Comparison of ENCODE assay signal across 8 mouse cellular contexts in genomic region chr3:19894630-19895578, GRCm38 (mm10).
A peak's percentile ranks its signal among the peaks of the same experiment; 100 is the strongest.
DNase-seq lines count a peak whose midpoint lies in the region; ATAC-seq lines count a peak whose summit lies in the region.

No protein-coding gene starts in this region.

- H3K36me3 ChIP-seq in hindbrain, embryonic 14.5 days (replicated peaks; ENCODE audit: control insufficient read depth, insufficient read depth) = no peaks in the 10 kb centered on the region

- H3K27me3 ChIP-seq in hindbrain, embryonic 14.5 days (ENCODE audit: control insufficient read depth, insufficient read depth, low read length) = no peaks in the 10 kb centered on the region

- DNase-seq in R1 (ENCODE audit: low read depth, low spot score) = peak; percentile 97
- DNase-seq in cerebellum, postnatal 25 days = peak; percentile 96 to 97
- peak; percentile 97 to 98 for DNase-seq in frontal cortex, postnatal 25 days (ENCODE audit: low spot score in 2 of 2)
- DNase-seq in hindbrain, embryonic 14.5 days (ENCODE audit: low spot score) = peak; percentile 94
- peak; percentile 94 to 96 for DNase-seq in layer of hippocampus, postnatal 36 days
- peak; percentile 99 for DNase-seq in lung, postnatal 36 days
- peak; percentile 97 for DNase-seq in retina, postnatal 1 day
- peak; percentile 86 to 93 for DNase-seq in urinary bladder, adult 18-20 months (ENCODE audit: low spot score in 2 of 2)

- peak overlapping the region; percentile 82 for H3K4me3 ChIP-seq in hindbrain, embryonic 14.5 days (replicated peaks; ENCODE audit: low read length)

- H3K27ac ChIP-seq in hindbrain, embryonic 14.5 days = peak overlapping the region; percentile 87

- H3K9ac ChIP-seq in hindbrain, embryonic 14.5 days = peak overlapping the region; percentile 88

- ATAC-seq in hindbrain, embryonic 14.5 days (ENCODE audit: low FRiP score) = peak; percentile 99

- H3K4me1 ChIP-seq in hindbrain, embryonic 14.5 days (replicated peaks; ENCODE audit: control insufficient read depth, insufficient read depth, low read length) = peaks cover 20% of the 10 kb centered on the region

- WGBS in hindbrain, embryonic 14.5 days = under 1% methylated on average over 64 of the region's 68 CpGs

- H3K4me2 ChIP-seq in hindbrain, embryonic 14.5 days (replicated peaks) = peak overlapping the region; percentile 61

- peaks cover 5% of the 10 kb centered on the region; the same call in 1 of the 2 replicates for H3K9me3 ChIP-seq in hindbrain, embryonic 14.5 days (ENCODE audit: control insufficient read depth, low read length)

Comparison
In these comparisons a context has a peak if more than half of its experiments do, and no peak if none do; other contexts are left out.
1. Peak in every context shown above with its lines: DNase-seq, ATAC-seq, H3K4me3 ChIP-seq and H3K27ac ChIP-seq.